Mouse (Mus musculus) spleen, postnatal 36 days (tissue): ENCODE results near the gene Capn13.
"Not testable (repeated sequence)": the region's sequence is repeated elsewhere in the genome, so short reads cannot be mapped to it uniquely, and the experiment has no call there.

Source experiments
- DNase-seq, 2 experiments: peaks; one replicate each; pipeline ENCODE4 v3.0.0; 2022; ENCODE audit warnings: low spot score in 2 of 2, mixed read lengths in 1 of 2

The Capn13 gene

GRCm38 (mm10) chr17:73277770-73278169, 122.9 kb downstream of the Capn13 start:
- no peak for DNase-seq

DNA sequence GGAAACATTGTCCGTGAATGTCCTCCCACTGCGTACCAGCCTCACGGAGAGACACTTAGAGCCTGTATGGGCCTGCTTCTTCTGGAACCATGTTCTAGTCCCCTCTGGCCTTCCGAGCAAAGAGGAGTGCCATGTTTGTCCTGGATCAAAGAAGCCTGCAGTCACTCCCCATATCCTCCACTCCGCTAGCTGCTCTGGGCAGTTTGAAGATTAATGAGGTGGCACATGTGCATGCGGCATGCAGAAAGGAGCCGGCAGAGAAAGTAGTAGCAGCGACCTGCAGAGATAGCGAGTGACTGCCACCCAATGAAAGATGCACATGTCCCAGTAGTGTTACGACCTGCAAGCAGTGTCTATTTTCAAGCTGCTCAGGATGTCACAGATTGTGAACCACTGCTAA, 125.6 kb downstream of the Capn13 start:
- DNase-seq: no peak

DNA sequence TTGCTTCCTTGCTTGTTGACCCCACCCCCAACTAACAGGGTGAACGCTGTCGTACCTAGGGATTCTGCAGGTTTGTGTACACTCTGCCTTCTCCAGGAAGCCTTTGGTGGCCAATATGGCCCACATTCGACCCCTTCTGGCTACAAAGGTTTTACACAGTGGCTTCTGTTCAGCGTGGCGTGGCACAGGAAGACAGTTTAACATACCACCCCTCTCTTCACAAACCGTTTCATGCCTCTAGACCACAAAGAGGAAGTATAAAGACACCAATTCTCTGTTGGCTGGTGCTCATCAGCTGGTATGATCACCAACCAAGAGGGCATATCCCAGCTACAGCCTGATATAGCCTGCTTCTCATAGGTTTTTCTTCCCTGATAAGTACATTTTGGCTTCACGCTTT, 126.9 kb downstream of the Capn13 start:
- peak; percentile 82 to 86 for DNase-seq

DNA sequence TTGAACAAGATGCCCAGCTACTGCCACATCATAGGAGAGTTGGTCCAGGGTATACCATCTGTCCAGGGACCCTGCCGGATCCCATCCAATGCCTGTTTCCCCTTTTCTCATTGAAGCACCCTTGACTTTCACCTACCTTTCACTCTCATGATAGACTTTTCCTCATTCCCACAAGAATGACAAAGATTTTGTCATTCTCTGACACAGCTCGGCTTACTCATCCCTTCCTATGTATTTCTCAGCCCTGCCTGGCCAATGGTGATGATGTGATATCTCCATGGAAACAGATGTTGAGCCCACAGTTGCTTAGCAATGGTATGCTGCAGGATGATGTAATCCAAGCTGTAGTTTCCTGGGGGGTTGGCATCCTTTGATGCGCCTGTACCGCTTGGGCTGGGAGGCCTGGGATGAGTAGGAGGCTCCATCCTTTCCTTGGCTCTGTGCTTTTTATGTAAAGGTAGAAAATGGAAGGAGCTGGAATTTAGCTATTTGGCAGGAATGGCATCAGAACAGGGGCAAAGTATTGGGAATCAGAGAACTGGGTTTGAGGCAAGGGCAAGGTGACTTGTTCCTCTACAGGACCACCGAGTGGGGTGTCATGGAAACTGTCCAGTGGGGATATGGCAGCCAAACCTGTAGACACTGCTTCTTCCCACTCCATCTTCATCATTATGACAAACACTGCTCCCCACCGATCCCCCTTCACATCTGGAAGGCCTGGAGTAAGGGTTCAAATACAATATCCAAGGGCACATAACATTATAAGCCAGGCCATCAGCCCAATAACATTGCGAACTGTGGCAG, 128.7 kb downstream of the Capn13 start:
- DNase-seq: no peak

GRCm38 (mm10) chr17:73270871-73271796, 129.5 kb downstream of the Capn13 start:
- DNase-seq: no peak

DNA sequence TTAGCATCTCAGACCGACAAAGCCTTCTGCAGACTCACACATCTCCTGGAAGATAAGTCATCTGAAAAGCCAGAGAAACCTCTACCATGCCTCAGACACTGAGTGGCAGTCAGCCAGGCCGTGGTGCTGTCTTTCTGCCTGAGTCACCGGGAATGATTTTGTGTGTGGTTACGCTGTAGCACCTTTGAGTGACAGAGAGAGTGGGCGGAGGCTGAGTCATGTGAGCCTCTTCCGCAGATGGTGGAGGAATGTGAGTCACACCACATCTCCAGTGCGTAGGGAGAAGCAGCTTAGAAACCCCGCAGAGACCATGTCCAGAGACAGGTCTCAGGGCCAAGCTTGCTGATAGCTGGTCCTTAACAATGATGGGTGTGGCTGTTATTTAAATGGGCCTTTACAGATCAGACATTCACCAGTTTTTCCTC, 137.6 kb downstream of the Capn13 start:
- peak; percentile 67 to 70 for DNase-seq

GRCm38 (mm10) chr17:73262558-73262957, 138.1 kb downstream of the Capn13 start:
- no peak for DNase-seq

DNA sequence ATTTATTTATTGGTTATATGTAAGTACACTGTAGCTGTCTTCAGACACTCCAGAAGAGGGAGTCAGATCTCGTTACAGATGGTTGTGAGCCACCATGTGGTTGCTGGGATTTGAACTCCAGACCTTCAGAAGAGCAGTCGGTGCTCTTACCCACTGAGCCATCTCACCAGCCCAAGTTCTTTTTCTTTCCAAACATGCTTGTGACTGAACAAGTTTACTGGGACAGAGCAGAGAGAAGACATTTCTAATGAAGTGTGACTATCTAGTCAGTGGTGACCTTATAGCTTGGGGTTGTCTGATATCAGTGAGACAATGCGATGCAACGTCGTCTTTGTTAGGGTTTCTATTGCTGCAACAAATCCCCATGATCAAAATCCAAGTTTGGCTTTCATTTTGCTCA, 141.4 kb downstream of the Capn13 start:
- not testable (repeated sequence) for DNase-seq

DNA sequence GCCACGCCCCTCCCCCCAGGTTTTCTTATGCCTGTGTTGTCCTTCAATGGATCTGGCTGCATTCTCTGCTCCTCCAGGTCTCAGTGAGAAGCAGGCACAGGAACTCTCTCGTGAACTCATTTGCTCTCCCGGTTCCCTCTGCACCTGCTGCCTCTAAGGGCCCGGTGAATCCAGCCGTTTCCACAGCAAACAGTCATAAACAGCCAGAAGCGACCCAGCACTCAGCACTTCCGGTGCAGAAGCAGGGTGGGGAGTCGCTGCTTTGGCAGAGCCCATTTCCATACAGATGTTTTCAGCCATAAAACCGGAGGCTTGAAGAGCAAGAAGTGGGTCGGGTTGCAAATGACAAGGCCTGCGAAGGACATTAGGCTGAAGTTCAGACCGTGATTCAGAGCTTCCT, 142.0 kb downstream of the Capn13 start:
- no peak for DNase-seq
